Mouse (Mus musculus) midbrain, embryonic 16.5 days (tissue): Measurements from ENCODE around the gene Cdc26. TPM values are rescaled to one million over a fixed set of nuclear protein-coding genes. Genes with fewer than 3 reads are reported as not detected.
A peak's percentile ranks its signal among the peaks of the same experiment; 100 is the strongest.

Experiments used
- ATAC-seq: fragments of 200-750 bp; cut with Nextera tagmentation; 2 replicates; pipeline ENCODE4 v1.8.0; 2017; ENCODE audit warnings: moderate TSS enrichment
- H3K27ac ChIP-seq: fragments of 300-500 bp; sonication (generic); 2 replicates; pipeline ENCODE4 v1.5.1; 2014; ENCODE audit warnings: mild to moderate bottlenecking, low read length, mixed read lengths
- H3K27me3 ChIP-seq: fragments of 300-500 bp; sonication (generic); 2 replicates; pipeline ENCODE4 v1.6.1; 2014; ENCODE audit warnings: low read depth, low read length, mixed read lengths; ENCODE audit not compliant: control insufficient read depth, insufficient read depth
- H3K36me3 ChIP-seq: fragments of 300-500 bp; sonication (generic); 2 replicates; pipeline ENCODE4 v1.6.1; 2014; ENCODE audit warnings: mild to moderate bottlenecking, low read length, moderate library complexity, mixed read lengths; ENCODE audit not compliant: control insufficient read depth, insufficient read depth
- H3K4me1 ChIP-seq: fragments of 300-500 bp; sonication (generic); 2 replicates; pipeline ENCODE4 v1.6.1; 2014; ENCODE audit warnings: mild to moderate bottlenecking, low read length, mixed read lengths; ENCODE audit not compliant: control insufficient read depth, insufficient read depth
- H3K4me2 ChIP-seq: fragments of 300-500 bp; sonication (generic); 2 replicates; pipeline ENCODE4 v1.6.1; 2014; ENCODE audit warnings: mild to moderate bottlenecking, low read length, mixed read lengths
- H3K4me3 ChIP-seq: fragments of 300-500 bp; sonication (generic); 2 replicates; pipeline ENCODE4 v1.5.1; 2014; ENCODE audit warnings: low read depth, mild to moderate bottlenecking, low read length, moderate library complexity, mixed read lengths
- H3K9ac ChIP-seq: fragments of 300-500 bp; sonication (generic); 2 replicates; pipeline ENCODE4 v1.6.1; 2014; ENCODE audit warnings: low read depth, low read length, mixed read lengths
- H3K9me3 ChIP-seq: fragments of 300-500 bp; sonication (generic); replicated peaks from 2 replicates; pipeline ENCODE4 v1.6.1; 2014; ENCODE audit warnings: mild to moderate bottlenecking, low read length, mixed read lengths; ENCODE audit not compliant: control insufficient read depth, poor library complexity, severe bottlenecking
- WGBS: fragments of 180-500 bp; shearing (Covaris S2); extraction: QIAGEN DNeasy Blood & Tissue Kit; methylation state at CpG from one replicate; pipeline ENCODE4 v1.1.7; 2014; 5-methylcytosine and 5-hydroxymethylcytosine counted together
- polyA plus RNA-seq: library from polyadenylated mRNA; unstranded; fragments of >200 nt; fragmentation: Nextera tagmentation; extraction: Ambion mirVana; gene quantifications from 2 replicates; pipeline ENCODE4 v1.2.1, GENCODE M21; 2015

Gene Cdc26
- polyA plus RNA-seq, 1 experiment from 2014 or later, result 75.1 TPM

DNA sequence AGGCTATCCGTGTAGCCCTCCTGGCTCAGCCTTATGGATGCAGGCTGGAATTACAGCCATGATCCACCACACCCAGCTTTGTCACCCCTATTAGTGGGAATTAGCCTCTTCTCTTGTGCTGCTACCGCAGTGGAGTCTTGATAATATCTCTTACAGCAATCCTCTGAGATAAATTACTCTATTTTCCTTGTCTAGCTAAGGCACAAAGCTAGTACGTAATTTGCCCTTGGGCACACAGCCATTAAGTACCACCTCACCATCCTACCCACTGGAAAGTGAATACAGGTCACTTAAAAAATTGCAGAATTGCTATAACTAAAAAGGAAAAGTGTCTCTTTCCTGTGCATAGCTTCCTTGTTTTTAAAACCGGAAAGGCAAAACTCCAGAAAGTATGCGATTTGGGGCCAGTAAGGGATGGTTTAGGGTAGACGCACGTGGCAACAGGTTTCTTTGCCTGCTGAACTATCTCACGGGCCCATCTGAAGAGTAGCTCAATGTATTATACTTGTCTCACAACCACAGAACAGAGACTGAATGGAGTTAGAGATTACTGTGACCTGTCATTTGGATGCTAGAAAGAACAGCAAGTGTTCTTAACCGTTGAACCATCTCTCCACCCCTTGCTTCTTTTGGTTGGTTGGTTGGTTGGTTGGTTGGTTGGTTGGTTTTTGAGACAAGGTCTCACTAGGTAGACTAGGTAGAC, 35.5 kb downstream of the Cdc26 start:
- no peaks in the 10 kb centered on the region for H3K9me3 ChIP-seq
- no peaks in the 10 kb centered on the region for H3K36me3 ChIP-seq
- no peaks in the 10 kb centered on the region for H3K27me3 ChIP-seq
- no peak overlapping the region for H3K9ac ChIP-seq
- H3K4me3 ChIP-seq, result no peak overlapping the region
- H3K4me1 ChIP-seq, result no peaks in the 10 kb centered on the region
- no peak overlapping the region for H3K4me2 ChIP-seq
- no peak overlapping the region for H3K27ac ChIP-seq
- ATAC-seq, result no peak
- 79% methylated on average over 9 of the region's 9 CpGs for WGBS

DNA sequence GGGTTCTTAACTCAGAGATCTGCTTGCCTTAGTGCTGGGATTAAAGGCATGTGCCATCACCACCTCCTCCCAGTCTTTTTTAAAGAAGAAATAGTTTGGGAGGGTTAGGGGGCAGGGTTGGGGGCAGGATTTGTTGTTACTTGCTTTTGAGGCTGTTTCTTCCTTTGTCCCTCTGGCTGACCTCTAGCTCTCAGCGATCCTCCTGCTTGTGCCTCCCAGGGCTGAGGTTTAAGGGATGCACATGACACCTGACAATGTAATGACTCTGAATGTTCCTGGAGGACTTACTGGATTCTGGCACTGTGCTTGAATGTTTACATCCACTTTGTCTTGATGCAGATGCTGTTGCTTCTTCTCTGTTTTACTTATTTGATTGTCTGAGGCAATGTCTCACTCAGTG, 36.0 kb downstream of the Cdc26 start:
- Histone ChIP-seq H3K36me3 (no peaks in the 10 kb centered on the region), H3K4me1 (no peaks in the 10 kb centered on the region), H3K27me3 (no peaks in the 10 kb centered on the region), H3K9ac (no peak overlapping the region), H3K4me3 (no peak overlapping the region), H3K4me2 (no peak overlapping the region), H3K9me3 (no peaks in the 10 kb centered on the region), H3K27ac (no peak overlapping the region)
- no peak for ATAC-seq
- 12% methylated on average over 1 of the region's 1 CpGs for WGBS

DNA sequence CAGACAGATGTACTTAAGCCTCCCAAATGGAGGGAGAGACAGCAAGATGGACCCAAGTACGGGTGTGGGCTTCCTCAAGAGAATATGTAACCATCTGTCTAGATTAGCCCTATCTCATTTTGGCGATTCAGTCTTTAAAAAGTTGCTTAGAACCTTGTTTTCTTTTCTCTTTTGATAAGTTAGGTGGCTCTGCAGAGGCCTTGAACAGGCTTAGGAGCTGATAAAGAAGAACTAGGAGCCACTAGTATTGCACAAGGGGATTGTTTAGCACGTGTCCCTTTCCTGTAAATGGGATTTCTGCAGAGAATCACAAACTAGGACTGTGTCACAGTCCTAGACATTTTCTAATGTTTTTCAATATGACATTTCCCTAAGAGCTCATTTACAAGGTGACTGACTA, 39.4 kb downstream of the Cdc26 start:
- H3K4me1 ChIP-seq, result no peaks in the 10 kb centered on the region
- no peak for ATAC-seq
- H3K4me2 ChIP-seq, result no peak overlapping the region
- H3K27ac ChIP-seq, result no peak overlapping the region
- H3K9me3 ChIP-seq, result no peaks in the 10 kb centered on the region
- H3K9ac ChIP-seq, result no peak overlapping the region
- H3K4me3 ChIP-seq, result no peak overlapping the region
- H3K36me3 ChIP-seq, result no peaks in the 10 kb centered on the region
- H3K27me3 ChIP-seq, result no peaks in the 10 kb centered on the region
- 82% methylated on average over 3 of the region's 3 CpGs for WGBS

DNA sequence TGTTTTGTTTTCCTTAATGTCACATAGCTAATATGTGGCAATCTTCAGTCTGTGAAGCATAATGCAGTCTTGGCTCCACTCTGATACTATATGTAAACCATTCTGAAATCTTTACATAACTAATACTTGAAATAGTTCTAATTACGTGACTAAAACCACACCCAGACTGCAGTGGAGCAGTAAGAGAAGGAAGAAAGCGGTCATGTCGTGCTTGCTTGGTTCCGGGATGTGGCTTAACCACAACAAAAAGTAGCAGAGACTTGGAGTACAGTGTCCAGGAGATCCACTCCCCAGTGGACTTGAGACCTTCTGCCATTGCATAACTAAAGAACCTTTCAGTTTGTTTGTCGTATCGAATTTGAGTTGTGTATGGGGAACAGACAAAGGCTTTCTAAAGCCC, 40.9 kb downstream of the Cdc26 start:
- Histone ChIP-seq H3K4me1 (no peaks in the 10 kb centered on the region), H3K27me3 (no peaks in the 10 kb centered on the region), H3K4me2 (no peak overlapping the region), H3K4me3 (no peak overlapping the region), H3K36me3 (no peaks in the 10 kb centered on the region), H3K9me3 (no peaks in the 10 kb centered on the region), H3K27ac (no peak overlapping the region), H3K9ac (no peak overlapping the region)
- WGBS, result 90% methylated on average over 6 of the region's 6 CpGs
- no peak for ATAC-seq

DNA sequence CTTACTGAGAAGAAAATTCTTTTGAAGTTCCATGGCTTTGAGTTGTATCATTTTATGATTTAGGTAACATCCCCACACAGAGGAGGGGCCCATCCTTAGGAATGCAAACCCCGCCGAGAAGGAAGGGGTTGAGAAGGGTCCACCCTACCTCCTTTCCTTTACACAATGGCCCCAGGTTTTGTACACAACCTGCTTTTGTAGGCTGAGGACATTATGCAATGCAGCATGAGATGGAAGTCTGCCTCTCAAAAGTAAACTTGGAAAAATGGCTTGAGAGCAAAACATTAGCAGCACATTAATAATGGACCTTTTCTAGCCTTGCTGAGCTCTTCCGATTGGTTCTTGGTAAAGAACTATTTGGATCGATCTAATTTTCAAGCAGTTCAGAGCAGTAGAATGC, 42.2 kb downstream of the Cdc26 start:
- ATAC-seq, result no peak
- Histone ChIP-seq H3K27me3 (no peaks in the 10 kb centered on the region), H3K4me2 (no peak overlapping the region), H3K9me3 (no peaks in the 10 kb centered on the region), H3K4me1 (peaks cover 9% of the 10 kb centered on the region), H3K4me3 (no peak overlapping the region), H3K27ac (no peak overlapping the region), H3K9ac (no peak overlapping the region), H3K36me3 (no peaks in the 10 kb centered on the region)
- 87% methylated on average over 4 of the region's 4 CpGs for WGBS

DNA sequence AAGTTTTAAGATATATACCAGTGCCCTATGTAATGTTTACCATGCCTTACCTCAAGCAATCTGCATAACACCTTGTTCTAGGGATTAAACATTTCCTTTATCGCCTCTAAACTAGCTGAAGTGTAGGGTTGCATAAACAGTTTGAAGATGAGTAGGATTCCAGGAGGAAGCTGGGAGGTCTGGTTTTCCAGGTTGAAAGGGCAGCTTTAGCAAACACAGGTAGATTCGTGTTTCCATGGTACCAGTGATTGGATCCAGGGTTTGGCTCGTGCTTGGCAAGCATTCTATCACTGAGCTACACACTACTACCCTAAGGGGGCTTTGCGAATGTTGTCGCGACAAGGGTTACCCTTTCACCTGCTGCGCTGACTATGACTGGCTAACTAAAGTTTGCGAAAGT, 44.1 kb downstream of the Cdc26 start:
- Histone ChIP-seq H3K27ac (no peak overlapping the region), H3K4me2 (no peak overlapping the region), H3K9me3 (no peaks in the 10 kb centered on the region), H3K36me3 (no peaks in the 10 kb centered on the region), H3K4me1 (peaks cover 15% of the 10 kb centered on the region), H3K4me3 (no peak overlapping the region), H3K27me3 (no peaks in the 10 kb centered on the region), H3K9ac (no peak overlapping the region)
- ATAC-seq, result no peak
- WGBS, result 92% methylated on average over 8 of the region's 8 CpGs

DNA sequence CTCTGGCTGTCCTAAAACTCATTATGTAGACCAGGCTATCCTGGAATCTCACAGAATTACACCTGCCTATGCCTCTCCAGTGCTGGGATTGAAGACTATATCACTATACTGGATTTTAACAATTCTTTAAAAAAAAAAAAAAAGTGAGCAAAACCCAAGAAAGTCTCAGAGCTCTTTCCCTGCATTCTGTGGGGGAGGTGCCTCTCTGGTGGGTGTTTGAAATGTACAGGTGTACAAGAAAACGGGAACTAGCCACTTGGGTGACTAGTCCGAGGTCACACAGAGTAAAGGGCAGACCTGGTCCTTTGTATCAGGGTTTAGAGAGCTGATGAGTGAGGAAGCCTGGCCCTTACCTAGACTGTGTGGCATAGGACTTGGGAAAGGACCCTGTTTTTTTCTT, 46.0 kb downstream of the Cdc26 start:
- no peak overlapping the region for H3K4me2 ChIP-seq
- no peak overlapping the region for H3K9ac ChIP-seq
- H3K36me3 ChIP-seq, result no peaks in the 10 kb centered on the region
- no peaks in the 10 kb centered on the region for H3K9me3 ChIP-seq
- no peak overlapping the region for H3K4me3 ChIP-seq
- H3K27me3 ChIP-seq, result no peaks in the 10 kb centered on the region
- WGBS, result 86% methylated on average over 2 of the region's 2 CpGs
- H3K4me1 ChIP-seq, result peaks cover 23% of the 10 kb centered on the region
- no peak overlapping the region for H3K27ac ChIP-seq
- ATAC-seq, result no peak

DNA sequence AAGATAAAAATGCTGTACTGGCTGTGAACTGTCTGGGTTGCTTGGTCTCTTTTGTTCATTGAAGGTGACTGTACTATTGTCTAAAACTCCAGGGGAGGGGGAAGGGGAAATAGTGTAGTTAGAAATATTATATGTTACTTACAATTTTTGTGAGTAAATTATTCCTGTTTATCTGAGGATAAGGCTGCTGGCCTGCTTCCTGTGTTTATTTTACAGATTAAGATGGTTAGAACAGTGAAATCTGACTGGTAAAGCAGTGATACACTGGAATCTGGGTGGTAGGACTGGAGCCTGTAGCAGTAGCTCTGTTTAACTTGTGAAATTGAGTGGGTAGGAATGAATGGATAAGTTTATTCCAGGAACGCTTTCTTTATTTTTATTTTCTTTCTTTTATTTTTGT, 46.4 kb downstream of the Cdc26 start:
- no peak overlapping the region for H3K9ac ChIP-seq
- no peak overlapping the region for H3K27ac ChIP-seq
- peak overlapping the region; percentile 71 for H3K4me2 ChIP-seq
- no peak for ATAC-seq
- no peaks in the 10 kb centered on the region for H3K27me3 ChIP-seq
- peaks cover 23% of the 10 kb centered on the region for H3K4me1 ChIP-seq
- no peaks in the 10 kb centered on the region for H3K36me3 ChIP-seq
- no peaks in the 10 kb centered on the region for H3K9me3 ChIP-seq
- 90% methylated on average over 1 of the region's 1 CpGs for WGBS
- H3K4me3 ChIP-seq, result peak overlapping the region; percentile 89; the same call in 1 of the 2 replicates

DNA sequence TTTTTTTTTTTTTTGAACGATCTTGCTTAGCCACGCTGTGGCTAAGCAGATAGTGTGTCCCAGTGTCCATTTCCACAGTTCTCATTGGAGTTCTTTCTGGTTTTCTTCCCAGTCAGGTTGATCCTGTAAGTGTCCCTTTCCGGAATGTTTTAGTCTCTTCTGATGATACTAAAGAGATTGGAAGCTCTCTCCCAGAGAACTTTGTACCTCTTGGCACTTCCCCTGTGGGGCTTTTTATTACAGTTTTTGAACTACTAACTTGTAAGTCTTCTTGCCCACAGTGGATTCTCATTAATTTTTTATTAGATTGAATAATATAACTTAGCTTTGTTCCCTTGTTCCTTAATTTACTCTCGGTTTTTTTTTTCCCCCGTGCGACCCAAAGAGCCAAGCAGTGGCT, 46.9 kb downstream of the Cdc26 start:
- H3K9ac ChIP-seq, result peak overlapping the region; percentile 64; the same call in 1 of the 2 replicates

More for the DNA sequence above, 46.9 kb downstream of the Cdc26 start:
- Histone ChIP-seq H3K27me3 (no peaks in the 10 kb centered on the region), H3K9me3 (no peaks in the 10 kb centered on the region), H3K36me3 (no peaks in the 10 kb centered on the region), H3K4me2 (peak overlapping the region; percentile 71), H3K4me1 (peaks cover 23% of the 10 kb centered on the region), H3K4me3 (peak overlapping the region; percentile 89), H3K27ac (no peak overlapping the region)
- 47% methylated on average over 6 of the region's 6 CpGs for WGBS
- no peak for ATAC-seq
